Mouse (Mus musculus) liver, embryonic 11.5 days (tissue): ENCODE measurements around the gene Adam12. TPM values are rescaled to one million over a fixed set of nuclear protein-coding genes. Genes with fewer than 3 reads are reported as not detected.

Experiments
- ATAC-seq: fragments of 200-750 bp; cut with Nextera tagmentation; replicated peaks from 2 replicates; pipeline ENCODE4 v1.8.0; 2017; ENCODE audit warnings: moderate number of reproducible peaks, mild to moderate bottlenecking, moderate TSS enrichment, moderate library complexity; ENCODE audit not compliant: low FRiP score
- DNase-seq: peaks from one replicate; pipeline ENCODE4 v3.0.0-alpha.2; 2017; ENCODE audit warnings: low spot score
- H3K27ac ChIP-seq: fragments of 300-500 bp; sonication (generic); 2 replicates; pipeline ENCODE4 v1.5.1; 2014; ENCODE audit warnings: mild to moderate bottlenecking, low read depth, low read length, control low read depth
- H3K27me3 ChIP-seq: fragments of 300-500 bp; sonication (generic); replicated peaks from 2 replicates; pipeline ENCODE4 v1.6.1; 2014; ENCODE audit warnings: low read length, mixed read lengths; ENCODE audit not compliant: control insufficient read depth, insufficient read depth
- H3K36me3 ChIP-seq: fragments of 300-500 bp; sonication (generic); 2 replicates; pipeline ENCODE4 v1.6.1; 2014; ENCODE audit warnings: mild to moderate bottlenecking, low read length, moderate library complexity, mixed read lengths; ENCODE audit not compliant: control insufficient read depth, insufficient read depth
- H3K4me1 ChIP-seq: fragments of 300-500 bp; sonication (generic); replicated peaks from 2 replicates; pipeline ENCODE4 v1.6.1; 2014; ENCODE audit warnings: low read length, mixed read lengths; ENCODE audit not compliant: control insufficient read depth, insufficient read depth
- H3K4me2 ChIP-seq: fragments of 300-500 bp; sonication (generic); 2 replicates; pipeline ENCODE4 v1.6.1; 2014; ENCODE audit warnings: mild to moderate bottlenecking, control low read depth, moderate library complexity
- H3K4me3 ChIP-seq: fragments of 300-500 bp; sonication (generic); 2 replicates; pipeline ENCODE4 v1.5.1; 2014; ENCODE audit warnings: low read depth, low read length, control low read depth
- H3K9ac ChIP-seq: fragments of 300-500 bp; sonication (generic); 2 replicates; pipeline ENCODE4 v1.6.1; 2014; ENCODE audit warnings: low read depth, low read length, control low read depth
- H3K9me3 ChIP-seq: fragments of 300-500 bp; sonication (generic); 2 replicates; pipeline ENCODE4 v1.6.1; 2016; ENCODE audit warnings: low read length, inconsistent platforms, mixed read lengths; ENCODE audit not compliant: control insufficient read depth
- WGBS: fragments of 180-500 bp; shearing (Covaris S2); extraction: QIAGEN DNeasy Blood & Tissue Kit; methylation state at CpG from one replicate; pipeline ENCODE4 v1.1.7; 2014; 5-methylcytosine and 5-hydroxymethylcytosine counted together
- polyA plus RNA-seq: library from polyadenylated mRNA; unstranded; fragments of >200 nt; fragmentation: Nextera tagmentation; extraction: Ambion mirVana; gene quantifications from 2 replicates; pipeline ENCODE4 v1.2.1, GENCODE M21; 2014

Gene Adam12
- polyA plus RNA-seq, result 11.0 and 11.8 TPM in 2 replicates

GRCm38 (mm10) chr7:134231378-134232346 lies at the start of gene Adam12:
Gene Adam12, minus strand, starts transcription at chr7:134232146.
- Histone ChIP-seq H3K27ac (no peak within 1 kb of the TSS), H3K9ac (no peak within 1 kb of the TSS), H3K4me2 (no peak within 1 kb of the TSS), H3K27me3 (no peaks in the 10 kb centered on the region), H3K9me3 (no peaks in the 10 kb centered on the region), H3K4me1 (0 out of 2 replicates have a peak, but pooled peaks cover 2% of the 10 kb centered on the region), H3K36me3 (no peaks in the 10 kb centered on the region), H3K4me3 (no peak within 1 kb of the TSS)
- no peak for ATAC-seq
- no peak for DNase-seq
- 73% methylated on average over 14 of the region's 14 CpGs for WGBS

GRCm38 (mm10) chr7:134272956-134273355 lies 41.0 kb upstream of the Adam12 start:
- Histone ChIP-seq H3K9me3 (no peaks in the 10 kb centered on the region), H3K9ac (no peak overlapping the region), H3K4me1 (no peaks in the 10 kb centered on the region), H3K36me3 (no peaks in the 10 kb centered on the region), H3K4me3 (no peak overlapping the region), H3K27me3 (no peaks in the 10 kb centered on the region), H3K4me2 (no peak overlapping the region), H3K27ac (no peak overlapping the region)
- WGBS, result 80% methylated on average over 5 of the region's 5 CpGs
- no peak for DNase-seq
- no peak for ATAC-seq

DNA sequence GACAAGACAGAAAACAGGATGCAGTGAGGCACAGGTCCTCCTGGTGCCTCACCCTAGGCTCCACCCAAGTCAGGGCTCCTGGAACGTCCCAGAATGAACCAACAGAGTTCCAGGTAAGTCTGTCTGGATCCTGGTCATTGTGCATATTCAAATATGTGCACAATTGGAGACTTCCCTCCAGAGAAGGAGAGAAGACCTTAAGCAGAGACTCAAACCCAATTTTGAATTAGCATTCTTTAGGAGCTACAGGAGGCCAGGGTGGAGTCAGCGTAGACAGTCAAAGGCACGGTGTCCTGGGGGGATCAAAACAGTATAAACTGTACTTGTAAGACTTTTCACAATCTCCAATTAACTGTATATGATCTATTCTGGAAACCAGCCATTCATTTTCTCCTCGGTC lies 40.5 kb upstream of the Adam12 start:
- WGBS, result 71% methylated on average over 4 of the region's 4 CpGs
- no peaks in the 10 kb centered on the region for H3K4me1 ChIP-seq
- ATAC-seq, result no peak

DNA sequence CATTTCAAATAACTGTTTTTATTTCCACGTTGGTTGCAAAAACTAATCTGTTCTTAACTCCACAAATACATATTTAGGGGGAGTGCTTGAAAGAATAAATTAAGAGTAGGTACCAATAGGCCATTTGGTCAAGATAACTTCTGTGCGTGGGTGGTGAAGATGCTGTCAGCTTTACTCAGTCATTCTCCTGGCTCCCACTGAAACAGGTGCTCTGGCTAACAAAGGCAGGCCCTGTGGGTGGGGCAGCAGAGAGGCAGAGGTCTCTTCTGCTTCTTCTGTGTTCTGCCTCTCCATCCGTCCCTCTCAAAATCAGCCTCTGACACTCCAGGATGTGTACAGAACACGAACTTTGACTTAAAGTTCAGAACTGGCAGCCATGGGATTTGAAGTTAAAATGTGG lies 33.8 kb upstream of the Adam12 start:
- DNase-seq (no peak), ATAC-seq (no peak)
- 76% methylated on average over 4 of the region's 4 CpGs for WGBS
- Histone ChIP-seq H3K9me3 (no peaks in the 10 kb centered on the region), H3K4me1 (no peaks in the 10 kb centered on the region), H3K4me3 (no peak overlapping the region), H3K27ac (no peak overlapping the region), H3K27me3 (no peaks in the 10 kb centered on the region), H3K4me2 (no peak overlapping the region), H3K9ac (no peak overlapping the region), H3K36me3 (no peaks in the 10 kb centered on the region)

More for the DNA sequence above, 40.5 kb upstream of the Adam12 start:
- H3K27ac ChIP-seq, result no peak overlapping the region
- H3K9me3 ChIP-seq, result no peaks in the 10 kb centered on the region
- no peak overlapping the region for H3K9ac ChIP-seq
- no peaks in the 10 kb centered on the region for H3K36me3 ChIP-seq
- DNase-seq, result no peak
- H3K4me2 ChIP-seq, result no peak overlapping the region
- H3K4me3 ChIP-seq, result no peak overlapping the region
- no peaks in the 10 kb centered on the region for H3K27me3 ChIP-seq

DNA sequence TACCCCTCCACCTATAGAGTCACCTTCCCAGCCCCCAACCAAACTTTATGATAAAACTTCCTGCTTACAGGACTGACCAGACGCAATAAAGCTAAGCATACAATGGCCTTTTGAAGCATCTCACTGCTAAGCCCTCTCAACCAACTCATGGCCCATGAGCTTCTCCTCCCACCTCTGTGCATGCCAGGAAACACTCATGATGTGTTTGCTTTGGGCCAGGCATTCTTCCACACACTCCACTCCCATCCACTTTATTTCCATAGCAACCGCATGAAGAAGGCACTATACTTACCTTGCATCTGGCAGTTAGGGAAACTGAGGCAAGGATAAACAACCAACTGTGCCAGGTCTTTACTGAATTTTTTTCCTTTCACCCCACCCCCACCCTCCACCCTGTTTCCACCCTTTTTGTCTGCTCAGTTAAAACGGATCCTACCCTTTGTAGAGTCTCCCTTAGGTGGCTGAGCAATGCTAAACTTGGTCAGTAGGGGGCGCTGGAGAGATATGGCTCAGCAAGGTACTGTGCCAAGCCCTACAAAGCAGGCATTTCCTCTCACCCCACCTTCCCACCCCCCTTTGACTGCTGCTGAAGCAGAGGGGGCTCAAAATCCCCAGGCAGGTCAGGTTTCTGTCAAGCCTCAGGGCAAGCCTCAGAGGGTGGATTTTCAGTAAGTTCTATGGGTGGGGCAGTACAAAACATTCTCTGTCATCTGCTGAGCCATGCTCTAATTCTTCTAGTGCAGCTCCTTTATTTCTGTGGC lies 31.4 kb upstream of the Adam12 start:
- ATAC-seq, result peak; percentile 73; the same call in 1 of the 2 replicates
- no peaks in the 10 kb centered on the region for H3K9me3 ChIP-seq
- no peak overlapping the region for H3K4me3 ChIP-seq
- H3K4me2 ChIP-seq, result no peak overlapping the region
- no peak for DNase-seq
- 46% methylated on average over 4 of the region's 4 CpGs for WGBS
- no peaks in the 10 kb centered on the region for H3K27me3 ChIP-seq
- H3K9ac ChIP-seq, result no peak overlapping the region
- no peaks in the 10 kb centered on the region for H3K36me3 ChIP-seq
- H3K27ac ChIP-seq, result no peak overlapping the region
- no peaks in the 10 kb centered on the region for H3K4me1 ChIP-seq

- Histone ChIP-seq H3K27ac (no peak overlapping the region), H3K27me3 (no peaks in the 10 kb centered on the region), H3K9ac (no peak overlapping the region), H3K4me1 (no peaks in the 10 kb centered on the region), H3K36me3 (no peaks in the 10 kb centered on the region), H3K9me3 (no peaks in the 10 kb centered on the region), H3K4me3 (no peak overlapping the region), H3K4me2 (no peak overlapping the region)
- no peak for ATAC-seq
- no peak for DNase-seq
- 45% methylated on average over 4 of the region's 4 CpGs for WGBS
These were observed 29.2 kb upstream of the Adam12 start for GRCm38 (mm10) chr7:134261003-134261701.

GRCm38 (mm10) chr7:134250273-134250870 lies 18.4 kb upstream of the Adam12 start:
- whole genome bisulfite sequencing, result 72% methylated on average over 7 of the region's 7 CpGs
- Histone ChIP-seq H3K36me3 (no peaks in the 10 kb centered on the region), H3K27ac (no peak overlapping the region), H3K9ac (no peak overlapping the region), H3K27me3 (no peaks in the 10 kb centered on the region), H3K4me2 (no peak overlapping the region), H3K4me1 (no peaks in the 10 kb centered on the region), H3K4me3 (no peak overlapping the region), H3K9me3 (no peaks in the 10 kb centered on the region)
- ATAC-seq, result no peak
- DNase-seq, result no peak

DNA sequence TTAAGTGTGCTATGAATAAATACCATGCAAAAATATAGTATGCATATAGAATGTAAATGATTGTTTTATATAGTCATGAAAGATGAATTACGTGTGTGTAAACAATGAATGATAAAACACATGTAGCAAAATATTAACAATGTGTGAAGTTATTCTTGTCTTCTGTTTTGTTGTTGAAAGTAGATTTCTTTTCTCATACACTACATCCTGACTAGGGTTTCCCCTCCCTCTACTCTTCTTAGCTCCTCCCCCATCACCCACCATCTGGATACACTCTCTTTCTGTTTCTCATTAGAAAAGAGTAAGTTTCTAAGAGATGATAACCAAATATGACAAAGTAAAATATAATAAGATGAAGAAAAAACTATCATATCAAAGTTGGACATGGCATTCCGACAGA lies 16.1 kb upstream of the Adam12 start:
- no peak overlapping the region for H3K9ac ChIP-seq
- no peaks in the 10 kb centered on the region for H3K4me1 ChIP-seq
- DNase-seq (no peak), ATAC-seq (no peak)
- 85% methylated on average over 2 of the region's 2 CpGs for WGBS
- no peak overlapping the region for H3K4me3 ChIP-seq
- no peaks in the 10 kb centered on the region for H3K27me3 ChIP-seq
- H3K9me3 ChIP-seq, result no peaks in the 10 kb centered on the region
- H3K36me3 ChIP-seq, result no peaks in the 10 kb centered on the region
- H3K4me2 ChIP-seq, result no peak overlapping the region
- no peak overlapping the region for H3K27ac ChIP-seq
